Mouse (Mus musculus) midbrain, postnatal 0 days (tissue): ENCODE data around the gene Rd3l. TPM values are rescaled to one million over a fixed set of nuclear protein-coding genes. Genes with fewer than 3 reads are reported as not detected.

Experiments used
- ATAC-seq: fragments of 200-750 bp; cut with Nextera tagmentation; 2 replicates; pipeline ENCODE4 v1.8.0; 2017; ENCODE audit warnings: moderate number of reproducible peaks, mild to moderate bottlenecking, moderate TSS enrichment, moderate library complexity; ENCODE audit not compliant: low FRiP score
- DNase-seq: peaks from one replicate; pipeline ENCODE4 v3.0.0-alpha.2; 2015; ENCODE audit warnings: low spot score
- H3K27ac ChIP-seq: fragments of 300-500 bp; sonication (generic); 2 replicates; pipeline ENCODE4 v1.5.1; 2014; ENCODE audit warnings: low read depth, mild to moderate bottlenecking, low read length, mixed read lengths
- H3K27me3 ChIP-seq: fragments of 300-500 bp; sonication (generic); 2 replicates; pipeline ENCODE4 v1.6.1; 2014; ENCODE audit warnings: low read length, control low read depth, mixed read lengths; ENCODE audit not compliant: insufficient read depth
- H3K36me3 ChIP-seq: fragments of 300-500 bp; sonication (generic); 2 replicates; pipeline ENCODE4 v1.6.1; 2014; ENCODE audit warnings: low read length, control low read depth, mixed read lengths; ENCODE audit not compliant: insufficient read depth
- H3K4me1 ChIP-seq: fragments of 300-500 bp; sonication (generic); 2 replicates; pipeline ENCODE4 v1.6.1; 2014; ENCODE audit warnings: mild to moderate bottlenecking, control low read depth, antibody characterized with exemption, low read length, mixed read lengths; ENCODE audit not compliant: insufficient read depth
- H3K4me2 ChIP-seq: fragments of 300-500 bp; sonication (generic); 2 replicates; pipeline ENCODE4 v1.6.1; 2014; ENCODE audit warnings: low read depth, mild to moderate bottlenecking, low read length, mixed read lengths; ENCODE audit not compliant: poor library complexity, severe bottlenecking
- H3K4me3 ChIP-seq: fragments of 300-500 bp; sonication (generic); 2 replicates; pipeline ENCODE4 v1.5.1; 2014; ENCODE audit warnings: low read depth, mild to moderate bottlenecking, low read length, moderate library complexity
- H3K9ac ChIP-seq: fragments of 300-500 bp; sonication (generic); replicated peaks from 2 replicates; pipeline ENCODE4 v1.6.1; 2014; ENCODE audit warnings: mild to moderate bottlenecking, low read length, moderate library complexity, mixed read lengths; ENCODE audit not compliant: poor library complexity, severe bottlenecking
- H3K9me3 ChIP-seq: fragments of 300-500 bp; sonication (generic); 2 replicates; pipeline ENCODE4 v1.6.1; 2016; ENCODE audit warnings: low read length, control low read depth
- CTCF ChIP-seq: IDR thresholded peaks from 2 replicates; pipeline ENCODE4 v1.5.1; 2016; ENCODE audit warnings: antibody characterized with exemption, mild to moderate bottlenecking
- WGBS: fragments of 180-500 bp; shearing (Covaris S2); extraction: QIAGEN DNeasy Blood & Tissue Kit; methylation state at CpG from one replicate; pipeline ENCODE4 v1.1.7; 2014; 5-methylcytosine and 5-hydroxymethylcytosine counted together
- polyA plus RNA-seq: library from polyadenylated mRNA; unstranded; fragments of >200 nt; fragmentation: Nextera tagmentation; extraction: Ambion mirVana; gene quantifications from 2 replicates; pipeline ENCODE4 v1.2.1, GENCODE M21; 2015
- total RNA-seq: library from RNA; depleted of rRNA; stranded (reverse); fragments of >200 nt; gene quantifications from 2 replicates; pipeline ENCODE4 v1.2.3, GENCODE M21; 2014; rRNA removed

The Rd3l gene
- total and polyA plus RNA-seq, 2 experiments from 2014 or later: 0.38 TPM; not detected in 1

DNA sequence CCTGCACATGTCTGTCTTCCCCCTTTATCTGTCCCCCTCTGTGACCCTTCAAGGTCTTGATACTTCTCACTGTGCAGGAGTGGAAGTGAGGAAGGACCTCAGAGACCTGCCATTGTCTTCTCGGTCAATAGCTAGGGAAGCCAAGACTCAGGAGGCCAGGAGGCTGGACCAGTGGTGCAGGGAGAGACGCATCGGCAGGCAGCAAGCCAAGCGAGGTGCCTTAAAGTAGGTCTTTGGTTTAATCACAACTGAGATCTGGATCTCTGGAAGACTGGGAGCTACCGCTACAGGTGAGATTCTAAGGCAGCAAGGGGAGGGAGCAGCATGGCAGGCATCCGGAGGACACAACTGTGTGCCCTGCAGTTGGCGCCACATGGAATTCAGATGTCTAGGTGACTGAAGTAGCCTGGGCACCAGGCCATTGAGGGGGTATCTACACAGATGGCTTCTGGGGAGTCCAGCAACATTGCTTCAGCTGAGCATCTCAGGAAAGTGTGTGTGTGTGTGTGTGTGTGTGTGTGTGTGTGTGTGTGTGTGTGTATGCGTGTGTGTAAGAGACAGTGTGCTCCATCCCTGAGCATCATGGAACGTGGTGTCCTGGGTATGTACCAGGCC is 49.6 kb downstream of the Rd3l start:
- no peaks in the 10 kb centered on the region for H3K36me3 ChIP-seq
- no peak for TF ChIP-seq CTCF
- H3K4me3 ChIP-seq: no peak overlapping the region
- H3K9me3 ChIP-seq: no peaks in the 10 kb centered on the region
- no peaks in the 10 kb centered on the region for H3K27me3 ChIP-seq
- no peak overlapping the region for H3K4me2 ChIP-seq
- H3K4me1 ChIP-seq: no peaks in the 10 kb centered on the region
- no peak overlapping the region for H3K9ac ChIP-seq
- H3K27ac ChIP-seq: no peak overlapping the region
- DNase-seq (no peak), ATAC-seq (no peak)
- 85% methylated on average over 9 of the region's 9 CpGs for WGBS

Other genes with a start within 250 kb of the Rd3l start
- gene Klc1, start 222.5 kb downstream of the Rd3l start, total RNA-seq: 509 and 579 TPM in 2 replicates
- 653 and 669 TPM in 2 replicates for gene Klc1, start 222.5 kb downstream of the Rd3l start, polyA plus RNA-seq
- 4.1 and 5.4 TPM in 2 replicates for gene Xrcc3, start 167.4 kb downstream of the Rd3l start, total RNA-seq
- gene Xrcc3, start 167.4 kb downstream of the Rd3l start, polyA plus RNA-seq: 1.7 and 2.5 TPM in 2 replicates
- 30.6 and 30.9 TPM in 2 replicates for gene Zfyve21, start 167.1 kb downstream of the Rd3l start, total RNA-seq
- gene Zfyve21, start 167.1 kb downstream of the Rd3l start, polyA plus RNA-seq: 29.7 and 37.2 TPM in 2 replicates
- 58.5 and 79.3 TPM in 2 replicates for gene Ppp1r13b, start 73.2 kb downstream of the Rd3l start, total RNA-seq
- 38.5 and 47.0 TPM in 2 replicates for gene Ppp1r13b, start 73.2 kb downstream of the Rd3l start, polyA plus RNA-seq
- gene Atp5mpl, start 14.3 kb downstream of the Rd3l start, total RNA-seq: 172 and 371 TPM in 2 replicates
- 836 and 886 TPM in 2 replicates for gene Atp5mpl, start 14.3 kb downstream of the Rd3l start, polyA plus RNA-seq
- 0.19 and 1.5 TPM in 2 replicates for gene Tdrd9, start 9.8 kb downstream of the Rd3l start, total RNA-seq
- gene Tdrd9, start 9.8 kb downstream of the Rd3l start, polyA plus RNA-seq: 0.26 and 0.39 TPM in 2 replicates
- gene Aspg, start 125.4 kb upstream of the Rd3l start, total RNA-seq: 3.6 and 5.2 TPM in 2 replicates
- 2.3 and 2.5 TPM in 2 replicates for gene Aspg, start 125.4 kb upstream of the Rd3l start, polyA plus RNA-seq
- 24.1 and 26.5 TPM in 2 replicates for gene Kif26a, start 164.9 kb upstream of the Rd3l start, total RNA-seq
- gene Kif26a, start 164.9 kb upstream of the Rd3l start, polyA plus RNA-seq: 1.9 and 2.4 TPM in 2 replicates